Mouse (Mus musculus): ENCODE results near the gene Tnip3.

- no peak for TF ChIP-seq POU5F1 (IDR thresholded peaks at IDR 0.05; ENCODE audit: borderline replicate concordance, low read length)
- TF ChIP-seq CTCF (conservative IDR thresholded peaks at IDR 0.05; ENCODE audit: low read length) = no peak
- no peak for TF ChIP-seq NANOG (IDR thresholded peaks at IDR 0.05; ENCODE audit: borderline replicate concordance, low read length)
Measured at GRCm38 (mm10) chr6:65661272-65661671, 136.2 kb downstream of the Tnip3 start.
